In the genomic region with DNA sequence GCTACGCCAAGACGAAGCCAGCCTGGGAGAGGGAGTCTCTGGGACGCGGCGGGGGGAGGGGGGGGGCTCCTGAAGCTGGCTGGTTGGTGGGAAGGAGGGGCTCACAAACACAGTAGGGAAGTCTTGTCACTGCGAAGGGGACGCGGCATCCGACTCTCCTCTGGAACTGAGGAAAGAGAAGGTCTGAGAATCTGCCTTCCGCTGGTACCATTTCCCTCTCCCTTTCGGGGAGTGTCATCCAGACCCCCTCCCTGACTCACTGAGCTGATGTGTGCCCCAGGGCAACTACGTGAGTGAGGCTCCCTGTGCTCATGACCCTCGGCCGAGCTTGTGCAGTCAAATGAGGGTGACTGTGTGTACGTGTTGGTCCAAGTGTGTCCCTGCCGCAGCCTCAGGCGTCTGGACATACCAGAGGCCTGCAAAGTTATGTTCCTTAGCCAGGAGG, we compare ENCODE assay signal across 8 mouse cellular contexts. TPM values are rescaled to one million over a fixed set of nuclear protein-coding genes. Genes with fewer than 3 reads are reported as not detected.
DNase-seq lines count a peak whose midpoint lies in the region; ATAC-seq and TF ChIP-seq lines count a peak whose summit lies in the region.

No protein-coding gene starts in this region.

- H3K9me3 ChIP-seq in heart, embryonic 10.5 days = no peaks in the 10 kb centered on the region
- no peaks in the 10 kb centered on the region for H3K9me3 ChIP-seq in CH12.LX (replicated peaks; ENCODE audit: low read length)
- no peaks in the 10 kb centered on the region for H3K9me3 ChIP-seq in forebrain, embryonic 13.5 days (replicated peaks)
- no peaks in the 10 kb centered on the region for H3K9me3 ChIP-seq in liver, embryonic 12.5 days (replicated peaks)

- H3K4me1 ChIP-seq in heart, embryonic 10.5 days = peaks cover 26% of the 10 kb centered on the region
- H3K4me1 ChIP-seq in CH12.LX (ENCODE audit: control insufficient read depth in 1 of 2, insufficient read depth in 2 of 2) = peaks cover 5 to 16% of the 10 kb centered on the region in 2 experiments
- peaks cover 14% of the 10 kb centered on the region for H3K4me1 ChIP-seq in forebrain, embryonic 13.5 days
- peaks cover 22% of the 10 kb centered on the region for H3K4me1 ChIP-seq in liver, embryonic 12.5 days

- H3K36me3 ChIP-seq in heart, embryonic 10.5 days = no peaks in the 10 kb centered on the region
- H3K36me3 ChIP-seq in CH12.LX (replicated peaks in 1 of 2; ENCODE audit: control insufficient read depth in 1 of 2, insufficient read depth in 1 of 2, low read length in 1 of 2) = no peaks in the 10 kb centered on the region
- H3K36me3 ChIP-seq in forebrain, embryonic 13.5 days (ENCODE audit: poor library complexity, severe bottlenecking) = no peaks in the 10 kb centered on the region
- H3K36me3 ChIP-seq in liver, embryonic 12.5 days = no peaks in the 10 kb centered on the region

- H3K79me2 ChIP-seq in CH12.LX (replicated peaks; ENCODE audit: control insufficient read depth, extremely low read depth, insufficient read depth, poor library complexity, severe bottlenecking) = no peaks in the 10 kb centered on the region

- H3K4me2 ChIP-seq in CH12.LX (ENCODE audit: insufficient read depth, low read depth, poor library complexity, severe bottlenecking) = peak overlapping the region; percentile 72
- peak overlapping the region; percentile 61 for H3K4me2 ChIP-seq in forebrain, embryonic 13.5 days
- peak overlapping the region; percentile 73 for H3K4me2 ChIP-seq in liver, embryonic 12.5 days

- no peak for TF ChIP-seq EP300 in CH12.LX (IDR thresholded peaks at IDR 0.05; ENCODE audit: low read length)

- peak overlapping the region; percentile 56 for H3K4me3 ChIP-seq in heart, embryonic 10.5 days
- peak overlapping the region; percentile 16 to 50 (median 30) for H3K4me3 ChIP-seq in CH12.LX (replicated peaks in 1 of 3; ENCODE audit: low read depth in 2 of 3, low read length in 2 of 3, poor library complexity in 1 of 3)
- H3K4me3 ChIP-seq in forebrain, embryonic 13.5 days = peak overlapping the region; percentile 33
- peak overlapping the region; percentile 46 for H3K4me3 ChIP-seq in liver, embryonic 12.5 days

- no peak for TF ChIP-seq RAD21 in CH12.LX (IDR thresholded peaks at IDR 0.05; ENCODE audit: low read depth, low read length)

- no peak for TF ChIP-seq POLR2A in CH12.LX (IDR thresholded peaks at IDR 0.05; ENCODE audit: low read depth, low read length)

- in situ Hi-C loops in CH12.LX (cut with MboI; ENCODE audit: low pct_ligation_motif_present, low pct_unique_long_range_greater_than_20kb, low sequenced_read_pairs) = loop anchor here (10.0 kb wide), 2 partner anchors 80 to 120 kb away; no protein-coding TSS in a partner anchor

- peak; percentile 77 for DNase-seq in heart, embryonic 10.5 days (ENCODE audit: low spot score)
- no peak for DNase-seq in heart, postnatal 14 days
- no peak for DNase-seq in CH12.LX (ENCODE audit: extremely low read depth)
- no peak for DNase-seq in urinary bladder, adult 18-20 months (ENCODE audit: low spot score in 2 of 2)
- no peak for DNase-seq in cerebellum, adult 8-10 months
- no peak for DNase-seq in adrenal gland, postnatal 4 days (ENCODE audit: low spot score in 2 of 2)

- peak; percentile 66 for ATAC-seq in forebrain, embryonic 13.5 days
- peak; percentile 32 for ATAC-seq in liver, embryonic 12.5 days

- intact Hi-C loops in heart, postnatal 14 days (cut with DNase I) = loop anchor here (2.0 to 5.0 kb wide), 3 partner anchors 14 to 138 kb away; no protein-coding TSS in a partner anchor

- 5% methylated on average over 17 of the region's 17 CpGs for WGBS in heart, embryonic 10.5 days
- 6% methylated on average over 17 of the region's 17 CpGs for WGBS in forebrain, embryonic 13.5 days
- WGBS in liver, embryonic 12.5 days (ENCODE audit: insufficient replicate concordance) = 35% methylated on average over 17 of the region's 17 CpGs

- H3K27me3 ChIP-seq in heart, embryonic 10.5 days (ENCODE audit: insufficient read depth, poor library complexity, severe bottlenecking) = peaks cover 62% of the 10 kb centered on the region
- peaks cover 5% of the 10 kb centered on the region for H3K27me3 ChIP-seq in CH12.LX (replicated peaks)
- H3K27me3 ChIP-seq in forebrain, embryonic 13.5 days = peaks cover 45% of the 10 kb centered on the region
- peaks cover 39% of the 10 kb centered on the region for H3K27me3 ChIP-seq in liver, embryonic 12.5 days (replicated peaks)

- H3K27ac ChIP-seq in heart, embryonic 10.5 days = no peak overlapping the region
- no peak overlapping the region for H3K27ac ChIP-seq in CH12.LX (ENCODE audit: insufficient read depth, low read depth)
- H3K27ac ChIP-seq in forebrain, embryonic 13.5 days = no peak overlapping the region
- no peak overlapping the region for H3K27ac ChIP-seq in liver, embryonic 12.5 days

- TF ChIP-seq CTCF in CH12.LX (conservative IDR thresholded peaks at IDR 0.05 in 1 of 2, IDR thresholded peaks at IDR 0.05 in 1 of 2; ENCODE audit: low read depth in 2 of 2, low read length in 2 of 2) = no peak

- dilution Hi-C loops in CH12.LX (cut with MboI; ENCODE audit: extremely low pct_ligation_motif_present, extremely low pct_unique_long_range_greater_than_20kb, low sequenced_read_pairs) = no loop called here

- H3K9ac ChIP-seq in CH12.LX (ENCODE audit: insufficient read depth, low read depth) = no peak overlapping the region
- H3K9ac ChIP-seq in forebrain, embryonic 13.5 days = no peak overlapping the region
- no peak overlapping the region for H3K9ac ChIP-seq in liver, embryonic 12.5 days

TF ChIP-seq in CH12.LX, 34 proteins besides CTCF, POLR2A, EP300 and RAD21:
- TF ChIP-seq IRF4 (IDR thresholded peaks at IDR 0.05; ENCODE audit: low read depth, low read length) = no peak
- TF ChIP-seq SMC3 (IDR thresholded peaks at IDR 0.05; ENCODE audit: low read depth, low read length) = no peak
- TF ChIP-seq MAX (IDR thresholded peaks at IDR 0.05; ENCODE audit: low read length) = no peak
- no peak for TF ChIP-seq USF1 (IDR thresholded peaks at IDR 0.05; ENCODE audit: low read depth, low read length)
- no peak for TF ChIP-seq CHD1 (IDR thresholded peaks at IDR 0.05; ENCODE audit: low read depth, low read length)
- no peak for TF ChIP-seq SIN3A (IDR thresholded peaks at IDR 0.05; ENCODE audit: low read length)
- TF ChIP-seq RCOR1 (conservative IDR thresholded peaks at IDR 0.05; ENCODE audit: low read depth, low read length) = no peak

RNA-seq across cellular contexts. Expression of gene Vsig2, which starts 6.1 kb away (rescaled TPM):
- polyA plus RNA-seq in heart, embryonic 10.5 days (2016; fragmentation: Nextera tagmentation; extraction: Ambion mirVana) = 0.75 and 0.77 TPM in 2 replicates
- total RNA-seq in heart, postnatal 14 days (2021) = 10 to 100 TPM in 1 of 2 experiments, 1 to 10 TPM in 1; 7.9 to 11.3 TPM
- total RNA-seq in CH12.LX (2012; rRNA removed) = not detected in 2 replicates
- not detected in 2 replicates for total RNA-seq in CH12.LX (2014; rRNA removed)
- not detected in 2 replicates for polyA plus RNA-seq in CH12.LX (2012; ENCODE audit: insufficient read length, low read depth)
- polyA plus RNA-seq in forebrain, embryonic 13.5 days (2015; fragmentation: Nextera tagmentation; extraction: Ambion mirVana) = 0.26 and 0.42 TPM in 2 replicates
- polyA plus RNA-seq in liver, embryonic 12.5 days (2016; fragmentation: Nextera tagmentation; extraction: Ambion mirVana) = 0.29 and 0.76 TPM in 2 replicates
- total RNA-seq in adrenal gland, postnatal 4 days (2021) = 1 to 10 TPM; 5.8 to 7.3 TPM

RNA-seq across cellular contexts. Expression of gene Nrgn, which starts 7.5 kb away (rescaled TPM):
- polyA plus RNA-seq in heart, embryonic 10.5 days (2016; fragmentation: Nextera tagmentation; extraction: Ambion mirVana) = 4.4 and 5.7 TPM in 2 replicates
- total RNA-seq in heart, postnatal 14 days (2021) = 1 to 10 TPM; 2.4 to 3.9 TPM
- total RNA-seq in CH12.LX (2012; rRNA removed) (0.42 and 0.50 TPM in 2 replicates), CH12.LX (2014; rRNA removed) (not detected in 2 replicates)
- polyA plus RNA-seq in CH12.LX (2012; ENCODE audit: insufficient read length, low read depth) = 3.6 and 4.1 TPM in 2 replicates
- 2.0 and 4.5 TPM in 2 replicates for polyA plus RNA-seq in forebrain, embryonic 13.5 days (2015; fragmentation: Nextera tagmentation; extraction: Ambion mirVana)
- polyA plus RNA-seq in liver, embryonic 12.5 days (2016; fragmentation: Nextera tagmentation; extraction: Ambion mirVana) = 20.6 and 23.4 TPM in 2 replicates
- total RNA-seq in adrenal gland, postnatal 4 days (2021) = 1 to 10 TPM; 4.1 to 6.7 TPM

RNA-seq across cellular contexts. Expression of gene Siae, which starts 10.3 kb away (rescaled TPM):
- polyA plus RNA-seq in heart, embryonic 10.5 days (2016; fragmentation: Nextera tagmentation; extraction: Ambion mirVana) = 7.6 and 10.0 TPM in 2 replicates
- 1 to 10 TPM; 7.8 to 9.1 TPM for total RNA-seq in heart, postnatal 14 days (2021)
- 5.7 and 8.6 TPM in 2 replicates for total RNA-seq in CH12.LX (2012; rRNA removed)
- 5.9 and 6.2 TPM in 2 replicates for total RNA-seq in CH12.LX (2014; rRNA removed)
- polyA plus RNA-seq in CH12.LX (2012; ENCODE audit: insufficient read length, low read depth) = 7.4 and 7.9 TPM in 2 replicates
- 7.0 and 8.3 TPM in 2 replicates for polyA plus RNA-seq in forebrain, embryonic 13.5 days (2015; fragmentation: Nextera tagmentation; extraction: Ambion mirVana)
- 5.6 and 5.7 TPM in 2 replicates for polyA plus RNA-seq in liver, embryonic 12.5 days (2016; fragmentation: Nextera tagmentation; extraction: Ambion mirVana)
- total RNA-seq in adrenal gland, postnatal 4 days (2021) = 10 to 100 TPM; 17.4 to 18.4 TPM

RNA-seq across cellular contexts. Expression of gene Esam, which starts 17.3 kb away (rescaled TPM):
- polyA plus RNA-seq in heart, embryonic 10.5 days (2016; fragmentation: Nextera tagmentation; extraction: Ambion mirVana) = 43.7 and 52.2 TPM in 2 replicates
- 100 to 1,000 TPM; 112 to 121 TPM for total RNA-seq in heart, postnatal 14 days (2021)
- total RNA-seq in CH12.LX (2012; rRNA removed) (0.08 and 0.21 TPM in 2 replicates), CH12.LX (2014; rRNA removed) (0.24 and 0.42 TPM in 2 replicates)
- 0.18 and 0.37 TPM in 2 replicates for polyA plus RNA-seq in CH12.LX (2012; ENCODE audit: insufficient read length, low read depth)
- polyA plus RNA-seq in forebrain, embryonic 13.5 days (2015; fragmentation: Nextera tagmentation; extraction: Ambion mirVana) = 29.7 and 31.5 TPM in 2 replicates
- polyA plus RNA-seq in liver, embryonic 12.5 days (2016; fragmentation: Nextera tagmentation; extraction: Ambion mirVana) = 22.0 and 22.8 TPM in 2 replicates
- 10 to 100 TPM; 51.7 to 55.5 TPM for total RNA-seq in adrenal gland, postnatal 4 days (2021)

RNA-seq across cellular contexts. Expression of gene Msantd2, which starts 56.1 kb away (rescaled TPM):
- polyA plus RNA-seq in heart, embryonic 10.5 days (2016; fragmentation: Nextera tagmentation; extraction: Ambion mirVana) = 17.9 and 23.8 TPM in 2 replicates
- total RNA-seq in heart, postnatal 14 days (2021) = 10 to 100 TPM; 10.5 to 11.3 TPM
- 14.2 and 16.8 TPM in 2 replicates for total RNA-seq in CH12.LX (2012; rRNA removed)
- total RNA-seq in CH12.LX (2014; rRNA removed) = 13.8 and 15.5 TPM in 2 replicates
- 9.5 and 11.9 TPM in 2 replicates for polyA plus RNA-seq in CH12.LX (2012; ENCODE audit: insufficient read length, low read depth)
- polyA plus RNA-seq in forebrain, embryonic 13.5 days (2015; fragmentation: Nextera tagmentation; extraction: Ambion mirVana) = 32.3 and 38.1 TPM in 2 replicates
- 11.3 and 11.8 TPM in 2 replicates for polyA plus RNA-seq in liver, embryonic 12.5 days (2016; fragmentation: Nextera tagmentation; extraction: Ambion mirVana)
- total RNA-seq in adrenal gland, postnatal 4 days (2021) = 10 to 100 TPM; 31.3 to 33.2 TPM
